Comparison of ENCODE assay signal across 16 mouse cellular contexts in genomic region chr10:3452822-3453475, GRCm38 (mm10).
"Had no signal": no experiment of that assay in that cellular context is flagged by ENCODE, and none has a peak within 500 bp of the region (broad histone marks: within the 10 kb centered on the region; RNA-seq: fewer than 3 reads in every experiment).

No protein-coding gene starts in this region.

- H3K36me3 ChIP-seq: kidney, embryonic 15.5 days; limb, embryonic 13.5 days; liver, embryonic 15.5 days; neural tube, embryonic 15.5 days had no signal

- DNase-seq: kidney, adult 2 months; kidney, postnatal 14 days; left cerebral cortex, postnatal 4 days; right cerebral cortex, adult 18-20 months had no signal

- ATAC-seq: intestine, embryonic 16.5 days; midbrain, embryonic 16.5 days had no signal

- H3K4me1 ChIP-seq: kidney, embryonic 15.5 days; limb, embryonic 13.5 days; liver, embryonic 15.5 days; megakaryocyte, embryonic 14.5 days; neural tube, embryonic 15.5 days had no signal

- H3K27me3 ChIP-seq: kidney, embryonic 15.5 days; limb, embryonic 13.5 days; liver, embryonic 15.5 days; megakaryocyte, embryonic 14.5 days; neural tube, embryonic 15.5 days had no signal

- H3K4me3 ChIP-seq: kidney, embryonic 15.5 days; limb, embryonic 13.5 days; liver, embryonic 15.5 days; megakaryocyte, embryonic 14.5 days; myocyte; neural tube, embryonic 15.5 days had no signal

- H3K4me2 ChIP-seq: kidney, embryonic 15.5 days; limb, embryonic 13.5 days; liver, embryonic 11.5 days; liver, embryonic 15.5 days; midbrain, embryonic 11.5 days; neural tube, embryonic 15.5 days had no signal

- H3K9me3 ChIP-seq: kidney, embryonic 15.5 days; limb, embryonic 13.5 days; liver, embryonic 15.5 days; megakaryocyte, embryonic 14.5 days; neural tube, embryonic 15.5 days had no signal

- H3K9ac ChIP-seq: kidney, embryonic 15.5 days; limb, embryonic 13.5 days; liver, embryonic 15.5 days; neural tube, embryonic 15.5 days had no signal

- H3K27ac ChIP-seq: kidney, embryonic 15.5 days; limb, embryonic 13.5 days; liver, embryonic 15.5 days; macrophage; neural tube, embryonic 15.5 days; stomach, postnatal 0 days had no signal
